Mouse (Mus musculus) G1E (cell line): Measurements from ENCODE around the gene Kif23.

ENCODE experiments used
- CTCF ChIP-seq: IDR thresholded peaks from 2 replicates; pipeline ENCODE4 v1.5.1; 2012; ENCODE audit warnings: low read depth, low read length, inconsistent platforms, mixed read lengths
- GATA1 ChIP-seq: IDR thresholded peaks from 2 replicates; pipeline ENCODE4 v1.6.1; 2012; ENCODE audit warnings: borderline replicate concordance, low read length, inconsistent platforms, mixed read lengths
- GATA2 ChIP-seq: IDR thresholded peaks from 2 replicates; pipeline ENCODE4 v1.6.1; 2012; ENCODE audit warnings: low read depth, low read length, inconsistent platforms, borderline replicate concordance
- POLR2AphosphoS5 ChIP-seq: IDR thresholded peaks from 2 replicates; pipeline ENCODE4 v1.6.1; 2012; ENCODE audit warnings: low read depth, low read length, inconsistent platforms; ENCODE audit not compliant: insufficient replicate concordance
- TAL1 ChIP-seq: conservative IDR thresholded peaks from 2 replicates; pipeline ENCODE4 v1.6.1; 2012; ENCODE audit warnings: low read depth, low read length, inconsistent platforms, mixed read lengths

- TF ChIP-seq GATA1 (no peak), CTCF (peak; percentile 58), POLR2AphosphoS5 (no peak), TAL1 (no peak), GATA2 (no peak)
Measured at GRCm38 (mm10) chr9:61898401-61898800, 48.2 kb downstream of the Kif23 start.
